Mouse (Mus musculus): ENCODE measurements at regions not wholly inside any gene's neighbourhood (a gene's known extent, or its start where the extent isn't known, plus 50 kb on each side); places are given as distances from the start of the nearest gene placed in this dataset.

- Histone ChIP-seq H3K9ac (ENCODE audit: low read length) (no peak overlapping the region), H3K27me3 (ENCODE audit: control insufficient read depth, insufficient read depth, low read length) (no peaks in the 10 kb centered on the region), H3K4me1 (ENCODE audit: control insufficient read depth, insufficient read depth, low read length) (no peaks in the 10 kb centered on the region), H3K36me3 (ENCODE audit: control insufficient read depth, insufficient read depth, low read length) (no peaks in the 10 kb centered on the region), H3K9me3 (ENCODE audit: control insufficient read depth, low read length) (no peaks in the 10 kb centered on the region), H3K4me2 (no peak overlapping the region), H3K27ac (ENCODE audit: low read depth, low read length) (no peak overlapping the region), H3K4me3 (ENCODE audit: low read depth, low read length) (no peak overlapping the region)
- DNase-seq (ENCODE audit: low spot score, missing footprints) (no peak), ATAC-seq (ENCODE audit: low FRiP score) (no peak)
- WGBS, result 84% methylated on average over 10 of the region's 10 CpGs
These were observed 1280.1 kb upstream of the A1bg start for GRCm38 (mm10) chr15:62202781-62203375.

GRCm38 (mm10) chr15:62198721-62199120, 1275.9 kb upstream of the A1bg start:
- no peak for DNase-seq (ENCODE audit: low spot score, missing footprints)
- WGBS, result 91% methylated on average over 6 of the region's 6 CpGs
- no peak for ATAC-seq (ENCODE audit: low FRiP score)

GRCm38 (mm10) chr15:62198194-62198593, 1275.4 kb upstream of the A1bg start:
- H3K27me3 ChIP-seq (ENCODE audit: control insufficient read depth, insufficient read depth, low read length), result no peaks in the 10 kb centered on the region
- H3K9me3 ChIP-seq (ENCODE audit: control insufficient read depth, low read length), result no peaks in the 10 kb centered on the region
- DNase-seq (ENCODE audit: low spot score, missing footprints) (no peak), ATAC-seq (ENCODE audit: low FRiP score) (no peak)
- no peak overlapping the region for H3K4me3 ChIP-seq (ENCODE audit: low read depth, low read length)
- 87% methylated on average over 4 of the region's 4 CpGs for WGBS
- H3K9ac ChIP-seq (ENCODE audit: low read length), result no peak overlapping the region
- H3K36me3 ChIP-seq (ENCODE audit: control insufficient read depth, insufficient read depth, low read length), result no peaks in the 10 kb centered on the region
- H3K27ac ChIP-seq (ENCODE audit: low read depth, low read length), result no peak overlapping the region
- no peaks in the 10 kb centered on the region for H3K4me1 ChIP-seq (ENCODE audit: control insufficient read depth, insufficient read depth, low read length)
- H3K4me2 ChIP-seq, result no peak overlapping the region

More at GRCm38 (mm10) chr15:62198721-62199120, 1275.9 kb upstream of the A1bg start:
- no peaks in the 10 kb centered on the region for H3K36me3 ChIP-seq (ENCODE audit: control insufficient read depth, insufficient read depth, low read length)
- H3K9ac ChIP-seq (ENCODE audit: low read length), result no peak overlapping the region
- no peak overlapping the region for H3K27ac ChIP-seq (ENCODE audit: low read depth, low read length)
- no peaks in the 10 kb centered on the region for H3K4me1 ChIP-seq (ENCODE audit: control insufficient read depth, insufficient read depth, low read length)
- no peaks in the 10 kb centered on the region for H3K27me3 ChIP-seq (ENCODE audit: control insufficient read depth, insufficient read depth, low read length)
- no peak overlapping the region for H3K4me2 ChIP-seq
- no peak overlapping the region for H3K4me3 ChIP-seq (ENCODE audit: low read depth, low read length)
- no peaks in the 10 kb centered on the region for H3K9me3 ChIP-seq (ENCODE audit: control insufficient read depth, low read length)

- DNase-seq (ENCODE audit: low spot score, missing footprints) (no peak), ATAC-seq (ENCODE audit: low FRiP score) (no peak)
- H3K4me1 ChIP-seq (ENCODE audit: control insufficient read depth, insufficient read depth, low read length), result no peaks in the 10 kb centered on the region
- no peaks in the 10 kb centered on the region for H3K27me3 ChIP-seq (ENCODE audit: control insufficient read depth, insufficient read depth, low read length)
- no peaks in the 10 kb centered on the region for H3K36me3 ChIP-seq (ENCODE audit: control insufficient read depth, insufficient read depth, low read length)
- H3K9ac ChIP-seq (ENCODE audit: low read length), result no peak overlapping the region
- no peak overlapping the region for H3K4me2 ChIP-seq
- H3K4me3 ChIP-seq (ENCODE audit: low read depth, low read length), result no peak overlapping the region
- no peak overlapping the region for H3K27ac ChIP-seq (ENCODE audit: low read depth, low read length)
- 84% methylated on average over 5 of the region's 5 CpGs for WGBS
- no peaks in the 10 kb centered on the region for H3K9me3 ChIP-seq (ENCODE audit: control insufficient read depth, low read length)
These were observed 1272.6 kb upstream of the A1bg start for GRCm38 (mm10) chr15:62195440-62195839.

- DNase-seq (ENCODE audit: low spot score, missing footprints), result no peak
- no peak overlapping the region for H3K9ac ChIP-seq (ENCODE audit: low read length)
- H3K4me2 ChIP-seq, result no peak overlapping the region
- H3K27me3 ChIP-seq (ENCODE audit: control insufficient read depth, insufficient read depth, low read length), result no peaks in the 10 kb centered on the region
- no peaks in the 10 kb centered on the region for H3K4me1 ChIP-seq (ENCODE audit: control insufficient read depth, insufficient read depth, low read length)
- no peaks in the 10 kb centered on the region for H3K9me3 ChIP-seq (ENCODE audit: control insufficient read depth, low read length)
- H3K27ac ChIP-seq (ENCODE audit: low read depth, low read length), result no peak overlapping the region
- no peak for ATAC-seq (ENCODE audit: low FRiP score)
- H3K36me3 ChIP-seq (ENCODE audit: control insufficient read depth, insufficient read depth, low read length), result no peaks in the 10 kb centered on the region
- WGBS, result 84% methylated on average over 1 of the region's 1 CpGs
- no peak overlapping the region for H3K4me3 ChIP-seq (ENCODE audit: low read depth, low read length)
These were observed 1269.9 kb upstream of the A1bg start for GRCm38 (mm10) chr15:62192706-62193105.

- WGBS, result 94% methylated on average over 1 of the region's 1 CpGs
- DNase-seq (ENCODE audit: low spot score, missing footprints), result no peak
- no peaks in the 10 kb centered on the region for H3K27me3 ChIP-seq (ENCODE audit: control insufficient read depth, insufficient read depth, low read length)
- H3K9me3 ChIP-seq (ENCODE audit: control insufficient read depth, low read length), result no peaks in the 10 kb centered on the region
- H3K4me3 ChIP-seq (ENCODE audit: low read depth, low read length), result no peak overlapping the region
- H3K27ac ChIP-seq (ENCODE audit: low read depth, low read length), result no peak overlapping the region
- no peak overlapping the region for H3K4me2 ChIP-seq
- ATAC-seq (ENCODE audit: low FRiP score), result no peak
- no peaks in the 10 kb centered on the region for H3K36me3 ChIP-seq (ENCODE audit: control insufficient read depth, insufficient read depth, low read length)
- H3K4me1 ChIP-seq (ENCODE audit: control insufficient read depth, insufficient read depth, low read length), result no peaks in the 10 kb centered on the region
- no peak overlapping the region for H3K9ac ChIP-seq (ENCODE audit: low read length)
These were observed 1268.8 kb upstream of the A1bg start for GRCm38 (mm10) chr15:62191641-62192040.

GRCm38 (mm10) chr15:62190977-62191614, 1268.3 kb upstream of the A1bg start:
- Histone ChIP-seq H3K4me3 (ENCODE audit: low read depth, low read length) (no peak overlapping the region), H3K4me2 (no peak overlapping the region), H3K27ac (ENCODE audit: low read depth, low read length) (no peak overlapping the region), H3K36me3 (ENCODE audit: control insufficient read depth, insufficient read depth, low read length) (no peaks in the 10 kb centered on the region), H3K9me3 (ENCODE audit: control insufficient read depth, low read length) (no peaks in the 10 kb centered on the region), H3K4me1 (ENCODE audit: control insufficient read depth, insufficient read depth, low read length) (no peaks in the 10 kb centered on the region), H3K9ac (ENCODE audit: low read length) (no peak overlapping the region), H3K27me3 (ENCODE audit: control insufficient read depth, insufficient read depth, low read length) (no peaks in the 10 kb centered on the region)
- no peak for DNase-seq (ENCODE audit: low spot score, missing footprints)
- ATAC-seq (ENCODE audit: low FRiP score), result no peak
- 89% methylated on average over 5 of the region's 5 CpGs for WGBS

- Histone ChIP-seq H3K4me2 (no peak overlapping the region), H3K9ac (ENCODE audit: low read length) (no peak overlapping the region), H3K4me1 (ENCODE audit: control insufficient read depth, insufficient read depth, low read length) (no peaks in the 10 kb centered on the region), H3K4me3 (ENCODE audit: low read depth, low read length) (no peak overlapping the region), H3K27ac (ENCODE audit: low read depth, low read length) (no peak overlapping the region), H3K9me3 (ENCODE audit: control insufficient read depth, low read length) (no peaks in the 10 kb centered on the region), H3K36me3 (ENCODE audit: control insufficient read depth, insufficient read depth, low read length) (no peaks in the 10 kb centered on the region), H3K27me3 (ENCODE audit: control insufficient read depth, insufficient read depth, low read length) (no peaks in the 10 kb centered on the region)
- DNase-seq (ENCODE audit: low spot score, missing footprints), result no peak
- no peak for ATAC-seq (ENCODE audit: low FRiP score)
- WGBS, result 85% methylated on average over 5 of the region's 5 CpGs
These were observed 1267.6 kb upstream of the A1bg start for GRCm38 (mm10) chr15:62190224-62190910.

- H3K36me3 ChIP-seq (ENCODE audit: control insufficient read depth, insufficient read depth, low read length), result no peaks in the 10 kb centered on the region
- 91% methylated on average over 14 of the region's 14 CpGs for WGBS
- ATAC-seq (ENCODE audit: low FRiP score) (no peak), DNase-seq (ENCODE audit: low spot score, missing footprints) (no peak)
- no peak overlapping the region for H3K4me2 ChIP-seq
- no peaks in the 10 kb centered on the region for H3K4me1 ChIP-seq (ENCODE audit: control insufficient read depth, insufficient read depth, low read length)
- H3K27me3 ChIP-seq (ENCODE audit: control insufficient read depth, insufficient read depth, low read length), result no peaks in the 10 kb centered on the region
- no peak overlapping the region for H3K9ac ChIP-seq (ENCODE audit: low read length)
- H3K9me3 ChIP-seq (ENCODE audit: control insufficient read depth, low read length), result no peaks in the 10 kb centered on the region
- no peak overlapping the region for H3K4me3 ChIP-seq (ENCODE audit: low read depth, low read length)
- H3K27ac ChIP-seq (ENCODE audit: low read depth, low read length), result no peak overlapping the region
These were observed 1266.9 kb upstream of the A1bg start for GRCm38 (mm10) chr15:62189565-62190181.
